Mouse (Mus musculus) spleen, postnatal 4 days (tissue): Measurements from ENCODE around the gene Bdh1.

Experiments used
- DNase-seq, 2 experiments: peaks; one replicate each; pipeline ENCODE4 v3.0.0; 2022; ENCODE audit warnings: low spot score in 2 of 2

Bdh1 gene

DNA sequence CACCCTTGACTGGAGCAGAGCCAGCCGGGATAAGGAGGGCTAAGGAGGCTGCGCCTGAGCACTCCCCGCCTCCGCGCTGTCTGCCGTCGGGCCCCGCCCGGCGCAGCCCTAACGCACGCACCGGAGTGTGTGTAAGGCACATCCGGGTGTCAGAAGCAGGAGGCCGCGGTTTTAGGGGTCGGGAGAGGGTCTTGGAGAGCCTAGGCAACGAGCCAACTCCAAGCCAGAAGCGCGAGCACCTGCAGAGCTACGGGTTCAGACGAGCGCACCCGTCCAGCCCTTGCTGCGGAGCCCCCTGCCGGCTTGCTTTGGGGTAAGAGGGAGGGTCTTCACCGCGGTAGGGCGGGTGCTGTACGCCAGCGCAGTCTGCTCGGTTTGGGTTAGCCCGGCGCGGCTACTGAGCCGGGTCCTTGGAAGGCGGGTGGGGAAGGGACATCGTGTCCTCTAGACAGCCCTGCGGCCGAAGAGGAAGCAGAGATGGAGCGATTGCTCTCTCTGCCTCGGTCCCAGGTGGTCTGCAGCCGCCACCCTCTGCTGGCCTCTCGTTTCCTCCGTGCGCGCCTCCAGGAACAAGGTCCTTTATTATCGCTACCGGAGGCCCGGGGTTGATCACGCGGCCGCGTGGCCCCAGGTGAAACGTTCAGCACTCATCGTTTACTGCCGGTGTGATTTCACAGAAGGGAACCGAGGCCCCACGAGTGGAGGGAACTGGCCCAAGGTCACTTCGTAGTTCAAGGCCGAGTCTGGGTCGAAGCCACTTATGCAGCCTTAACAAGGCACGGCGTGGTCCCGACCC, 6.8 kb downstream of the Bdh1 start:
- peak; percentile 35 to 74 for DNase-seq

- peak; percentile 73 to 83 for DNase-seq
These were observed 7.5 kb downstream of the Bdh1 start for GRCm38 (mm10) chr16:31429471-31430155.

GRCm38 (mm10) chr16:31433466-31434110, 11.5 kb downstream of the Bdh1 start:
- no peak for DNase-seq

- no peak for DNase-seq
These were observed 13.1 kb downstream of the Bdh1 start for GRCm38 (mm10) chr16:31435146-31435545.

DNA sequence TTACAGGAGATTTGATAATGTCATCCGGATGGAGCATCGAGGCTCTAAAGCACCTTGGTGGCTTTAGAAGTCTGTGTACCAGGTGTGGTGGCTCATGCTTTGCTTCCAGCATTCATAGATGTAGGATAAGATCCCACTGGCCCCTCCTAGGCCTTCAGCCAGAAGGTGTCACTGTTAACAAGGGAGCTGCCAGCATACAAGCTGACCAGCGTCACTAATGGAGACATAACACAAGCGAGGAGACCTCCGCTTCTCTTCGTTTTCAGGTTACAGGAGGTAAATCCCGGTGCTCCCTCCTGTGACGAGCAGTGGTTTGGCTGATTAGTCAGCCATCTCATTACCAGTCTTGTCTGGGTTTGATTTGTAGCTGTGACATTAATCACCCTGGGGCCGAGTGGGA, 14.0 kb downstream of the Bdh1 start:
- no peak for DNase-seq

DNA sequence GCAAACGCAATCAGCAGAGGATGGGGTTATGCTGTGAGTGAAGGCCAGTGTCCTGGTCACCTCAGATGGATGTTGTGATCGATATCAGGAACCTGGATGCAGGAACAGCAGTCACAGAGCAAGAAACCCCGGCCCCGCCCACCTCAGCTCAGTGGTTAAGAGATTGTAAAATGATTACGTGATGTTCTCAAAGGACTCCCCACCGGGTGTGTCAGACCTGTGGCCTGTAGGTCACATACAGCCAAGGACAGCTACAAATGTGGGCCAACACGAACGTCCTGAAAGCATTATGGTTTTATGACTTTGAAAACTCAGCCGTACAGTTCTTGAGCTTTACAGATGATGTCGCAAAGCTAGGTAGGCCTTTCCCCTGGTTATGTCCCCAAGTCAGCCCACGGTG, 15.3 kb downstream of the Bdh1 start:
- no peak for DNase-seq

DNA sequence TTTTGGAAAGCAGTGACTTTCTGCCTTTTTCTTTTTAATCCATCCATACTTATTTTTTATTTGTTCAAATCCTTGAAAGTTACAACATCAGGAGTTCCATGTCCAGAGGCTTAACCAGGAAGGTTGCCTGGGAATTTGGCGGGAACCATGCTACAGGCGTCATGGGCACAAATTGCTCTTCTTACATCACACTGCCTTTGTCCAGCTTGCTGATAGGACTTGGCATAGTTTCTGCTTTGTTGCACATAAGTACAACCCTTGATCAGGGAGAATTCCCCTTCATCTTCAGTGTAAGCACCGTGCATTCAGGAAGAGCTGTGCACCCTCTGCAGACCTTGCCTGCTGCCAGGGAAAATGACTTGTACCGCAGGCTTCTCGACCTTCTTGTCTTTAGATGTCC, 17.4 kb downstream of the Bdh1 start:
- no peak for DNase-seq

GRCm38 (mm10) chr16:31440046-31440445, 18.0 kb downstream of the Bdh1 start:
- no peak for DNase-seq

DNA sequence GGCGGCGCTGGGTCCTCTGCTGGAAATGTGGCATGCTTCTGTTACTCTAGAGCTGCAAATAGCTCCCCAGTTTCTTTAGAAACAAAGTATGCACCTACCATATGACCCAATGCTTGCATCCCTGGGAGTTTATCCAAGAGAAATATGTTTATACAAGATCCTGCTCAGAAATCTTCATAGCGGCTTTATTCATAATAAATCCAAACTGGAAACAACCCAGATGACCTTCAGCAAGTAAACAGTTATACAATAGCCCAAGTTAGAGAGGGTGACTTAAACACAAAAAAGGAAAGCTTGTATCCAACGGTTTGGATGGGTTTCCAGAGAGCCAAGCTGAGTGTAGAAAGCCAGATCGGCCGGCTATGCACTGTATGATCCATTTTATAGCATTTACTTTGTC, 22.4 kb downstream of the Bdh1 start:
- no peak for DNase-seq

DNA sequence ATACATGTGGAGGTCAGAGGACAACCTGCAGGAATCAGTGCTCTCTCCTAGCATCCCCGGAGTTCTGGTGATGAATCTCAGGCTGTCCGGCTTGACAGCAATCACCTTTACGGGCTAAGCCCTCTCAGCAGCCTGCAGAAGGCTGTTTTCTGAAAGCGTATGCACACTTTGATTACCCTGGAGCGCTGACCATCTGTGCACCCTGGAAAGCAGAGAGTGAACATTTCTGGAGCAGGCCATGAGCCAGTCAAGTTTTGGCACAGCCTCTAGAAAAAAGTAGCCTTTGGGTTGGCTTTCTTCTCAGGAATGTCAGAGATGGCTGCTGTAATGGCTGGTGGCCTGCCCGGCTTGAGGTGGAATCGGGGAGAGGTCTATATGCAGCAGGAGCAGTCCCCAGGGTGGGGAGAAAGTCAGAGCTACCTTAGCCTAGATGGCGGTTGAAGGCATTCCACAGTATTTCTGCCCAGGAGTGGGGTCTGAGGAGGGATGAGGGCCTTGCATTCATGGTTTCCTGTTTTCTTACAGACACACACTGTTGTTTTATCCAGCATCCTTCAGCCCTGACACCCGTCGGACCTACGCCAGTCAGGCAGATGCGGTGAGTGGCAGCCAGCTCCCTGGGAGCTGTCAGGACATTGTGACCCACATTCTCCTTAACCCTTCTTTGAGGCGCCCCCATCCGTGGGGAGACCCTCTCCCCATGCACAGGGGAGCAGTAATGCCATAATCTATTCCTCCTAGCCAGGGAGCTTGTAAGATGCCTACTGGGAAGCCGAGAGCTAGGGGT, 24.2 kb downstream of the Bdh1 start:
- no peak for DNase-seq

- no peak for DNase-seq
These were observed 27.9 kb downstream of the Bdh1 start for GRCm38 (mm10) chr16:31449973-31450372.

GRCm38 (mm10) chr16:31451235-31451634, 29.2 kb downstream of the Bdh1 start:
- DNase-seq: no peak

GRCm38 (mm10) chr16:31452467-31452866, 30.4 kb downstream of the Bdh1 start:
- no peak for DNase-seq

DNA sequence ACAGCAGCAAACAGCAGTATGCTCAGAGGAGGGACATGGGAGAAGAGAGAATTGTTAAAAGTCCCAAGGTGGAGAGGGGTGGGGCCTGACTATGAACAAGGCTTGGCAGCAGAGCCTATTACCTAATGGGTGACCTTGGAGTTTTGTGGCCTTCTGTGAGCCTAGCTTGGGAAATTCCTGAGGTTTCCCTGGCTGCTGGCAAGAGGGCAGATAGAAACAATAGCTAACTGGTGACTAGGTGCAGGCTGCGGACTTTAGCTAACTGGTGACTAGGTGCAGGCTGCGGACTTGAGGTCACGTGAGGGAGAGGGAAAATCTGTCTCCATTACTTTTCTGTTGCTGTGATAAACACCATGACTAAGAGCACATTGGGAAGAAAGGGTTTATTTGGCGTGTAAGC, 31.9 kb downstream of the Bdh1 start:
- no peak for DNase-seq

- no peak for DNase-seq
These were observed 33.4 kb downstream of the Bdh1 start for GRCm38 (mm10) chr16:31455276-31456045.

DNA sequence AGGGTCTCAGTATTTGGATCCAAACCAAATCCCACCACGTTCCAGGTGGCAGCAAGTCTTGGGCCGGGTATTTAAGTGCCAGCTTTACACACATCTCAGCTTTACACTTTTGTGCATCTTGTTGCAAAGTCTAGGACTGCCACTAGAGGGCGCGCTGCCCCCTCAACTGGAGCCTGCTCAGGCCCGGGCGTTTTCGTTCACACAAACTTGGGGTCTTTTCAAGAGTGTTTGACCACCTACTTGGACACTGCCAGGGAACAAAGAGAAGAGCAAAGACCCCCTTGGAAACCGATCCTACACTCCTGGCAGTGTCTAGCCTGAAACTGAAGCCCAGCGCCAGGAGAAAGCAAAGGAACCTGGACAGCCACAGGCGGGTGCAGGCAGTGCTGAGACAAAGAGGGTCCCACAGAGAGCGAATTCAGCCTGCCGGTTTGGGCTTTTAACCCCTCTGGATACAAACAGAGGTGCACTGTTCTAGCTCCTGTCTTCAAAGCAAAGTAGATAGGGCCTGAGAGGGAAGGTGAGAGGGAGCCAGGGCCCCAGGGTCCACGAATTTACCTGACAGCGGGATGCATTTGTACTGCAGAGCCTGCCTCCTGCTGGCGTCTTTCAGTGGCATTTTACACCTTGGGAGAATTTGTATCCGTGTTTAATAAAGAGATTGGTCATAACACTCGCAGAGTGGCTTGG, 36.3 kb downstream of the Bdh1 start:
- DNase-seq: peak; percentile 64 to 91

GRCm38 (mm10) chr16:31459968-31460461, 37.9 kb downstream of the Bdh1 start:
- no peak for DNase-seq

GRCm38 (mm10) chr16:31460506-31460905, 38.4 kb downstream of the Bdh1 start:
- DNase-seq: no peak

DNA sequence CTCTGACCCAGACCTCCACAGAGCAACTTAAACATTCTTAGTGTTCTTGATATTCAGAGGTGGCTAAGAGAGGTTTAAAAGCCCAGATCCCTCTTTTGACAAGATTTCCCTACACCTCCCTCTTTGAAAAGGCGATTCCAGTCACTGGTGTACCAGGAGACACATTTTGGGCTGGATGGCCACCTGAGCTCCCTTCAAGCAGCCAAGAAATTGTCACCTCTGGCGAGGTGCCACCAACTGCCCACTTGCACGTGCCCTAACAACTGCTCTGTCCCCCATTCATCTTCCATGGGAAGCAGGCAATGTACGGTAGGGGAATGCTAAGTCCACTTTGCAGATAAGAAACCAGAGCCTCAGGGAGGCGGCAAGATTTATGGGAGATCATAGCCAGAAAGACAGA, 39.0 kb downstream of the Bdh1 start:
- DNase-seq: no peak

DNA sequence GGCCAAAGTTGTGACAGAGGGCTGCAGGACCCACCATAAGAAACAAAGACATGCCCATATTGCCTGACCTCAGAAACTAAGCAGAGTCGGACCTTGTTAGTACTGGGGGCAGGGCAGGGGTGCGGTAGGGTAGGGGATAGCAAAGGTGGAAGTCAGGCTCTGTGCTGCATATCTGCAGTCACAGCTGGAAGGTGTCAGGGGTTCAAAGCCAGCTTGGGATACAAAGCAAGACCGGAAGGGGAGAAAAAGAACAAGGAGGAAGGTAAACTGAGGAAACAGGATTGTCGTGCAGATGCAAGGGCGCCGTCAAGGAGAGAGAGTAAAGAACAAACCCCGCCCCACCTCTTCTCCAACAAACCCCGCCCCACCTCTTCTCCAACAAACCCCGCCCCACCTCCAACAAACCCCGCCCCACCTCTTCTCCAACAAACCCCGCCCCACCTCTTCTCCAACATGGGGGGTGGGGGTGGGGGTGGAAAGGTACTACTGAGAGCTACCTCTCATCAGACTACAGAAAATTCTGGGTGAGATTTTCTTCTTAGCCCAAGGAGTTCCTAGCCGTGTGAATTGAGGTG, 40.1 kb downstream of the Bdh1 start:
- DNase-seq: no peak
